Mouse (Mus musculus): ENCODE measurements around the gene Tnfrsf19. TPM values are rescaled to one million over a fixed set of nuclear protein-coding genes. Genes with fewer than 3 reads are reported as not detected.
A peak's percentile ranks its signal among the peaks of the same experiment; 100 is the strongest.

Gene Tnfrsf19
- total RNA-seq (2017): 0.49 TPM in 1 of 2 replicates, not detected in the other

DNA sequence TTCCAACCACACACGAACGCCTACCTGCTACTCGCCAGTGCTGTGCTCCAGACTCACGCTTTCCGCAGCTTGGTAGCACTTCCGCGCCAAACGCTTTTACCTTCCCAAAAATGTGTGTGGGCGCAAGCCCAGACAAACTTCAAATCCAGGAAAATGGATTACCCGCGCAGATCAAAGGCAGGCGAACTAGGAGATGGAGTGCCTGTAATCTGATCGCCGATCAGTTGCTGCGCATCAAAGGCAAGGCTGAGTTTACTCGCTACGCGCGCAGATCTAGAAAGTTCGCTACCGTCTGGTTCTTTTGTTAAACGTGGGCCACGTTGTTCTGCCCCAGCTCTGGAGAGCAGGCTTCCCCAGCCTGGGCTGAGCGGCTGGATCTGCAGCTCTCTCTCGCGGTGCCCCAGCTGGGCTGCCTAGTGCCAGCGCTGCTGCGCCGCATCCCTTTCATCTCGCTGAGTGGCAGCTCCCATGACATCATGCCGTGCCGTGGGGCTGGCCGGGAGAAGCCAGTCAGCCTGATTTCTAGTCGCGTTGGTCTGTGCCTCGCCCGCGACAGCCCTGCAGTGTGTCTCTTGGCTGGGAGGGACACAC lies at the start of gene Tnfrsf19:
Gene Tnfrsf19 (minus strand): TSS at position 400 of the 591 bp plus-strand sequence.
- ATAC-seq (replicated peaks; ENCODE audit: low read depth, poor library complexity, severe bottlenecking): peak; percentile 91

DNA sequence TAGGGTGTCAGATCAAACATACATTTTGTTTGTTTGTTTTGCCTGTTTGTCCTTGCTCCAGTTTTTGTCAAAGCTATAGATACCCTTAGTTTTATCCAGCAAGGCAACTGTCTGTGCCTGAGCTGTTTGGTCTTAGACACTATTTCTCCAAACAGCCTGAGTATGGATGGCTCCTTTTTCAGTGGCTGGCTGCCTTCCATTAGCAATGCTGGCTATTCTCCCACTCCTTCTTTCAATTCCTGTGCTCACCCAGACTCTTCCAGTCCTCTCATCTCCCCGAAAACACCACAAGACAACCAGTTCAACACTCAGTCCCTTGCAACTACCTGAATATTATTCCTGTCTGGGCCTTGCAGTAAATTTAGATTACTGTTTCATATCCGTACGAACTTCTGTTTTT lies 45.8 kb upstream of the Tnfrsf19 start:
- no peak for ATAC-seq (replicated peaks; ENCODE audit: low read depth, poor library complexity, severe bottlenecking)

DNA sequence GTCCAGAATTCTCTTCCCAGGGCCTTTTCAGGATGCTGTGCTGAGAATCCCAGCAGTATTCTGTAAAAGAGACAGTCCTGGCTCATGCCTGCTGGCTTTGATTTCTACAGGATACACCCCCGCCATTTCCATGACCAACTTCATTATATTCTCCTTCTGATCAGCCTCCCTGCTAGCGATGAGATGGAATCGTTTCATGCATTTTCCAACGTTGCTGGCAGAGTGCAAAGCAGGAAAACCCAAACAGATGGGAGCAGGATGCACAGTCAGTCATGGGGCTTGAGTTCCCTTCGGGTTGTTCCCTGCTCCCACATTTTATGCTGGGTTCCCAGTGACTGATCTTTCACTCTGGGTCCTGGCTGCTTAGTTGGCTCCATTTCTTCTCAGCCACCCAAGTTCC lies 44.7 kb upstream of the Tnfrsf19 start:
- no peak for ATAC-seq (replicated peaks; ENCODE audit: low read depth, poor library complexity, severe bottlenecking)

DNA sequence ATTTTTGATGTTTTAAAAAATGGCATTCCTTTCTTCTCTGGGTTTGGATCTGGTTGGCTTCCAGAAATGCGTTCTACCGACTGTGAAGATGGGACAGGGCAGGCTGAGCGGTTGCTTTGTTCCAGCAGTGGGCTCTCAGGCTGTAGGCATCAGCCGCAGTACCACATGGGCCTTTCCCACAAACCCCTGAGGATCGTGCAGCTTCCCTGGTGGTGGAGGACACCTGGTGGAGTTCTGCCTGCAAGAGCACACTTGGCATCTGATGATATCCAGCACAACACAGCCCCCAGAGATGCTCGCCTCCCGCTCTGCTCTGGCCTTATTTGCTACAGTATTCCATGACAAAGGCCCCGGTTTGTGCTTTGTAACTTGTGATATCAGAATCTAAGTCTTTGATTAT lies 41.9 kb upstream of the Tnfrsf19 start:
- no peak for ATAC-seq (replicated peaks; ENCODE audit: low read depth, poor library complexity, severe bottlenecking)

DNA sequence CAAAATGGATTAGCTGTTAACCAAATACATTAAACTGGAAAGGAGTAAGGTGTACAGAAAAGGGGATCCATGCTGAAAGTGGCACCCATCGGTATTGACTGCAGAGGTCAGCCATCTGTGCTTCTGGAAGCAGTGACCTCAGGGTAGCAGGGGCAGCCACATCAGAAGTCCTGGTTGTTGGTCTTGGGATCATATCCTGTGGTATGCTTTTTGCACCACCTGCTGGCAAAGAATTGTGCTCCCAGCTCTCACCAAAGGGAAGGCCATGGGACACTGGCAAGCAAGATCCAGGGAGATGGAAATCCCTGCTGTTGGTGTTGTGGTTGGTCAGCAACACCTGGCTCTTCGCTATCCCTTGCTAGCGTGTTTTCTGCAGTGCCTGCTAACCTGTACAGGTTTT lies 39.0 kb upstream of the Tnfrsf19 start:
- no peak for ATAC-seq (replicated peaks; ENCODE audit: low read depth, poor library complexity, severe bottlenecking)

DNA sequence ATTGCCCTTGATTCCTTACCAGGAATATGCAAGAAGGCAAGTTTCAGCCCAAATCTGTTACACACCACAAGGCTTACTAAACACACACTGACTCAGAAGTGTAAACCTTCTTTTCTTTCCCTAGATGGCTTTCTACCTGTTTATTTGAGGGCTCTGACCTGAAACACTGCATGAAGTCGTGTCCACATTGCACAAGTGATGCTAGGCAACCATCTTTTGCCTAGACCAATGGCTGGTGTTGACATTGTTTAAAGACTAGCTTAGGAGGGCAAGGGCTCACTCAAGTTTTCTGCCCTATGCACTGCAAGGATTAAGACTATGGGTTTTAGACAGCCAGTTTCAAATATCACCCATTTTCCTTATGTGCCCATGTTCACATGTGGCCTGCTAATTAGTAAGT lies 23.3 kb upstream of the Tnfrsf19 start:
- no peak for ATAC-seq (replicated peaks; ENCODE audit: low read depth, poor library complexity, severe bottlenecking)

DNA sequence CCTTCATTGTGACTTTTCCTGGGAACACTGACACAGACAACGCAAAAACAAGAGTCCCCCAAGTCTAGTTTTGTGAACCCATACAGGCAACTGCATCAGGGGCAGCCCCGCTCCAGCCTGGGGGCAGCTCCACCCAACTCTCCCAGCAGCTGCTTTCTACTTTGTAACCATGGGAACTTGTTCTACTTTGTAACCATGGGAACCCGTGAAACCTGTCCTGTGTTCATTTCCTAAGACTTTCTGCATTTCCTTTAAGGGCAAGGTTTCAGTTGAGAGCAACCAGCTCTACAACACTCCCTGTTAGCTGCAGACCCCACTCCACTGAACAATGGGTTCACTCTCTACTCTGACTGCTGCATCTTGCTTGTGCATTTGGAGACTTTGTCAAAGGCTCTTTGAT lies 15.4 kb upstream of the Tnfrsf19 start:
- ATAC-seq (replicated peaks; ENCODE audit: low read depth, poor library complexity, severe bottlenecking): no peak

DNA sequence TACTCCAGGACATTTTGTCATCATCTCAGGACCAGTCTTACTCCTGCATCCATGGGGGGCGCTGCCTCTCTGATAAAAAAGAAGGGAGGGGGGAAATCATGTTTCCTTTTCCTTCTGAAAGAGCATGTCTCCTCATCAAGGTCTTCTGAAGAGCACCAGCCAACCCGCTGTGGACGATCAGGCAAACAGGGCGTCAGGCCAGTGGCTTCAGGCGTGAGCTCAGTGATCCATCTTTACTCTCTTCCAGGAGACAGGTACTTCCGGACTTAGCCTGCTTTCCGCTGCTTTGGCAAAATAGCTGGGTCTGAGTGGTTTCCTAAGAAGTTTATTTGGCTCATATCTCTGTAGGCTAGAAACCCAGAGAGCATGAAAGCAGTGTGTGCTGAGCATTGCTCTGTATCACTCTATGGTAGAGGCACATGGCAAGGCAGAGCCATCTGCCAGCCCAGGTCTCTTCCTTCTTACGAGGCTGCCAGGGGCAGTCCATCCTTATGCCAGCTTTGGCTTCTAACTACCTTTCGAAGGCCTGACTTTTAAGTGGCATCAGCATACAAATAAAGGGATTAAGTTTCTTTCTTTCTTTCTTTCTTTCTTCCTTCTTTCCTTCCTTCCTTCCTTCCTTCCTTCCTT lies 13.1 kb upstream of the Tnfrsf19 start:
- ATAC-seq (replicated peaks; ENCODE audit: low read depth, poor library complexity, severe bottlenecking): no peak

DNA sequence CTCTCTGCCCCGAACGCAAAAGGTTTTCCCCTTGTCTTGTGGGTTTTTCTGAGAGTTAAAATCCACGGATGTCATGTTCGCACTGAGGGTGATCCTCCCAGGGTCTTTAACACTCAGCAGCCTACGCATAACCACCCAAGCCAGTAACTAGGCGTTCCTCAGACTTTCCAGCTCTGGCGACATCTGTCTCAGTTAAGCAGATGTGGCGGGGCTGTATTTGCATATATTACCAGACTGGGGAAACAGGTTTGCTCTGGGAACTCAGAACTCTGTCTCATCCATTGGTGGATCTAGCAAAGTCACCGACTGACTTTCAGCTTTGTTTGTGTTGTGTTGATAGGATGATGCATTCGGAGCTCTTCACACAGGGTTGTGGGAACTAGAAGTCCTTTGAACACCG lies 10.7 kb upstream of the Tnfrsf19 start:
- no peak for ATAC-seq (replicated peaks; ENCODE audit: low read depth, poor library complexity, severe bottlenecking)

DNA sequence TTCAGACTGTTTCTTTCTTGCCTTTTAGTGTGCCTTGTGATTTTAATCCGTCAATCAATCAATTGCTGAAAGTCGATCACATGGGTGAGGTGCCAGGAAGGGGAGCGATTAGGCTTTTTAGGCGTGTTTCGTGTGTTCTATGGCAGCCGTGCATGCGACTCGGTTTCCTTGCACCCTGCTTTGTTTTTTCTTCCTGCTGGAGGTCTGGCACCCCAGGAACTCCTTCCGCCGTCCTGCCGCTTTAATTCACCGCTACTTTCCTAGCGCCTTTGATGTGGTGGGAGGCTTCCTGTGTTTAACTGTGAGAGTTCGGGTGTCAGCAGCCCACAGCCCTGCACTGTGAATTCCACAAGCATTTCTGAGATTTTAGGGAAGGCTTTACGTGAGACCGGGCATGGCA lies 10.2 kb upstream of the Tnfrsf19 start:
- no peak for ATAC-seq (replicated peaks; ENCODE audit: low read depth, poor library complexity, severe bottlenecking)

DNA sequence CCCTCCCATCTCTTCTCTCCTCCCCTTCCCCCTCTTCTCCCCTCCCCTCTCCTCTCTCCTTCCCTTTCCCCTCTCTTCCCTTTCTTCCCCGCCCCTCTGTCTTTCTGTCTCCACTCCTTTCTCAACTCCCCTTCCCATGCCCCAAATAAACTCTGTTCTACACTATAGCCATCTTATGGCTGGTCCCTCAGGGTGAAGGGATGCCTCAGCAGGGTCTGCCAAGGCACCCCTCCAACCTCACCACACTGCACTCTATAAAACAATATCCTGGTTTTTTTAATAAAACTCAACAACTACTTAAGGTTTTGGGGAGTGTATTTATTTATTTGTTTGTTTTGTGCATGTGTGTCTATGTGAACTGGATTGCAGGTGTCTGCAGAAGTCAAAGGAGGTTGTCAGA lies 9.6 kb upstream of the Tnfrsf19 start:
- ATAC-seq (replicated peaks; ENCODE audit: low read depth, poor library complexity, severe bottlenecking): no peak

DNA sequence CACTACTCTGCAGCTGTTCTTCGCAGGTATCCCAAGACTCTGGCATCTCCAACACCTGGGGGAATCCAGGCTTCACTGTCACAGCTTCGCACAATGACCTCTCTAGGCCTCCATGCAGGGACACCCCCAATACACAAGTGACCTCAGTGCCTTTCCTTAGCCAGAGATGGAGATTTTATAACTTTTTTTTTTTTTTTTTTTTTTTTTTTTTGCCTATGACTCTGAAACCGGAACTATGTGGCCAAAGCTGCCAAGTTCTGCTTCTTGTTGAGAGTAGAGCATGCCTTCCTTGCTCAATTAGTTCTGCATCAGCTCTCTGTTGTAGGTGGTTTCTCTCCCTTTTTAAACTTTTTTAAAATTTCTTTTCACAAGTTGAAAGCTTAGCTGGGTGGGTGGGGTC lies 5.9 kb upstream of the Tnfrsf19 start:
- ATAC-seq (replicated peaks; ENCODE audit: low read depth, poor library complexity, severe bottlenecking): 0 out of 2 replicates have a peak, but pooled peaks have one; percentile 56

DNA sequence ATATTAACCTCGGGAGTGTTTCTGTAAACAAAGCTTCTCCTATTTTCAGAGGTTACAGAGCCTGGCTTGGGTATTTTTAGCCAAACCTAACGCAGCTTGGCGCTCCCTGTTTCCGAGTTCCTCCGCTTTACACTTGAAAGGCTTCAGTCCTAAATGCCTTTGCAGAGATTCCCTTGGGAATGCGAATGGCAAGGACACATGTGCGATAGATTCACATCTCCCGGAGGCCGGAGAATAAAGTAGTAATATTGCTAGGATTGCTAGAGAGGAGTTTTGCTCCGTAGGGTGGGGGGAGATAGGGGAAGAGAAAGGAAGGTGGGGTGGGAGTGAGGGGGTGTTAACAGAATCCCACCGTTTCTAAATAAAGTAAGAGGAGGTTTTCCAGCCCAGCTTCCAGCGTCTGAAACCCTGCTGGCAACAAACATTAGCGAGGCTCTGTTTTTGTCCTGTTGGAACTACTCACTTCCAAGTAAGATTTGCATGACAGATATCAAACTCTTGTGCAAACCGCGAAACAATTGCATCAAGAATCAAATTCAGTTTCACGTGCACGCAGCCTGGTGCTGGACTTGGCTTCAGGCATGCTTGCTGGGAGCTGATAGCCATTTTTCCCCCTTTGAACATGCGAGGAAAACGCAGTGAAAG lies 722 bp downstream of the Tnfrsf19 start:
- ATAC-seq (replicated peaks; ENCODE audit: low read depth, poor library complexity, severe bottlenecking): no peak

DNA sequence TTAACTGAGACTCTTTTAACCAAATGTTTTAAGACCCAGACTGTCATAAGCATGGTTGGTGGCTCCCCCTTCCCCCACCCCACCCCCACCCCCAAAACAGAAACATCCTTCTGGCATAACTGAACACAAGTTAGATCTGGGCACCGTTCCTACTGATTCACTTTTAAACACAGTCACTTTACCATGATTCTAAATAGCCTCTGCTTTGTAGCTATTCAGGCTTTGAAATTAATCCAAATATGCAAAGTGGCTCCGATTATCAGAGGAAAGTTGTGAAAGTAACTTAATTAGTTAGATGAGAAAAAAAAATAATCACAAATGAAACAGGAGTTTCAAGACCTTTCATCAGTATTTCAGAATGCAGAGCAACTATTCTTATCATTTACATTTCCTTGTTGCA lies 2.0 kb downstream of the Tnfrsf19 start:
- no peak for ATAC-seq (replicated peaks; ENCODE audit: low read depth, poor library complexity, severe bottlenecking)

DNA sequence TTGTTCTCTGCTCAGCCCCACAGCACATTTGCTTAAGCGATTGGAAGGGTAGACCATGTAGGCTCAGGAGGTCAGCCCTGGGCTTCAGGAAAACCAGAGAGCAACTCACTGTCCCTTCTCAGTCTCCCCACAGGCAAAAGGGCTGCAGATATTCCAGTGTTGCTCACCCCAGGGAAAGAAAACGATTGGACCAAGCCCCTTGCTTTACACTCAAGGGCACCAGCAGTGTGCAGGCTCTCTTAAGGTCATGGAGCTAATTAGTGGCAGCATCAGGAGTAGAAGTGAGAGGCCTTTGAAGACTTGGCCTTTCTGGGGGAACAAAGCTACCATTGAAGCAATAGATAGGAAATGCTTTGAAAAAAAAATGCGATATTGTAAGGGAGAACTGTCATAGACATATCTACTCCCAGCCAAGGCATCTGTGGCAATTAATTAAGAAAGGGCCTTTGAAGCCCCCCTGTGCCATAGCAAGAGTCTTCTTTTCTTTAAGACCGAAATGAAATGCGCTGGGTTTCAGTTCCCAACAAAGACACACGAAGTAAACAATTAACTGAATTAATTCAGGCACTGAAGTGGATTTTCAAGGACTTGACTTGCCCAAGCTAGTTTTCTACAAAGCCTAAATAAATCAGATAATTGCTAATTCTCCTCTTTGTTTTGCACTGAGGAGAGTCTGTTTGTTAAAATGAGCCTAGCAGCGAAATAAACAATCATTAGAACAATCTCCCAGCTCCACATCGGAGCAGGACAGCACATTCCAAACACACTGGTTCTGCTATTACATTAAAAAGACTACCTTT lies 2.6 kb downstream of the Tnfrsf19 start:
- no peak for ATAC-seq (replicated peaks; ENCODE audit: low read depth, poor library complexity, severe bottlenecking)

DNA sequence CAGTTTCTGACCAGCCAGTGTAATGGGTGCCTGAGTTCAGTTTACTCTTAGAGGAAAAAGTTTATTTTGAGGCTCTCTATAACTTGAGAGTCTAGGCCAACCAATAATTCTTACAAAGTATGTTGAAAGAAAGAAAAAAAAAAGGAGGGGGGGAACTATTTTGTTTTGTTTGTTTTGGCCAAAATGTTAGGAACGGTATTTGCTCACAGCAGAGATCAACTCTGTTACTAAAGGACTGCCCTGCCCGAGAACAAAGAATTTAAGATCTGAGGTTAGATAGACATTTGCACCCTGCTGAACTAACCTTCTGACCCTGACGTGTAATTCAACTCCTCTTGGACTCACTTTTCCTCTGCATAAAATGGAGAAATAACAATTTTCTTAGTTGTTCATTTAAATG lies 4.0 kb downstream of the Tnfrsf19 start:
- ATAC-seq (replicated peaks; ENCODE audit: low read depth, poor library complexity, severe bottlenecking): no peak

DNA sequence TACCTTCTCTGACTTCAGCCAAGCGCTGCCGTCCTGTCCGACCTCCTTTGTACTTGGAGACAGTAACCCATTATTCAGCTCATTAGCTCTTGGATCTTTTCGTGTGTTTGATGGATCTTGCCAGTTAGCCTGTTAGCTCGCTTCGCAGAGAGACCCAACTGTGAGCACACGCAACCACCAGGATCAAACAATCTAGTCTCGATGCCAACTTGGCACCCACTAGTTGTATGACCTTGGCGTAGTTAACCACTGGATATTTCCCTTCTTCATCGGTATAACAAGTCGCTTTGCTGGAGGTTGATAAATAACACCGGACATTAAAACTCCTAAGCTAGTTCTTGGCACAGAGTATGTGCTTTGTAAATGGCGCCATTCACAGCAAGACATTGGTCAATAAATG lies 6.1 kb downstream of the Tnfrsf19 start:
- no peak for ATAC-seq (replicated peaks; ENCODE audit: low read depth, poor library complexity, severe bottlenecking)

DNA sequence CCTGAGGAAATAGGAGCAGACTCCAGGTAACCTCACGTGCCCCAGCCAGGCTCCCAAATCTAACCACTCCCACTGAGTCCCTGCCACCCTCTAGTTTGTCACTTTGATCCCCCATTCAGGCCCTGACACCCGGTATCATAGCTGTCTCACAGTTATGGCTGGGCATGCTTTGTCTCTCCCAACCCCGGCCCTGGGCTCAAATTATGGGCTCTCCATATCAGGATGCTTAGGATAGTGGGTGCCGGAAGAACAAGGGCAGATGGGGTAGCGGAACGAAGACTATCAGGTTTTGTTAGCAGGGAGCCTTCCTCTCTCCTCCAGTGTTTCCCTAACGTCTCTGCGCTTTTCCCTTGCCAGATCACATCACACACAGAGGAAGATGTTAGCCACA lies 8.2 kb downstream of the Tnfrsf19 start:
- ATAC-seq (replicated peaks; ENCODE audit: low read depth, poor library complexity, severe bottlenecking): no peak

DNA sequence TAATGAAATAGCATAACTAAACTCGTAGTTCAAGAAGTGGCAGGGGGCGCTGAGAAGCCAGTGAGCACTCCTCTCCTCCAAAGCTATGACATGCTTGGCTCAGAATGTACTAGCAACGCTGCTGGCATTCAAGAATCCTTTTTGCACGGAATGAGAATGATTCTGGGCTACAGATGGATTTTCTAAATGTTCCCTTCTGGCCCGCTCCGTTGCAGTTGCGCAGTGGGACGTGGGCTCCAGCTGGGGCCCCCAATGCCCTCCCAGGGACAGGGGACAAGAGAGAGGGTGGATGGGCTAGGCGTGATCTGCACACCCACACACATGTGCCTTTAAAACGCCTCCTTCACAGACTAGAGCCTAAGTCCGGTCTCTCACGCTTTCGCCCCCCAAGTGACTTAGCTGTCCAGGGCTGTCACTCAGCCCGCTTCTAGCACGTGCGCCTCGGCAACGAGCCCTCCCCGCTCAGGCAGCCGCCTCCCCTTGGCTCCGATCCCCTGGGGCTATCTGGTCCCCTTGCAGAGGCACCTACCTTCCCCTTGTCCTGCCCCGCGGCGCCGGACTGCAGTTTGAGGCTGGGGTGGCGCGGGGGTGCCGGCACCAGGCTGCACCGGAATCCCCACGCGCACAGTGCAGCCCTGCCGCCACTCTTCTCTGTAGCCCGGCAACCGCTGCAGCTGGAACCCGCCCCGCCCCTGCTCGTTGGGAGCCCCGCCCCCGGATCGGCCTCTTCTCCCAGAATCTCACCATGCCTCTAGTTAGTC lies 8.8 kb downstream of the Tnfrsf19 start:
- 0 out of 2 replicates have a peak, but pooled peaks have one; percentile 52 for ATAC-seq (replicated peaks; ENCODE audit: low read depth, poor library complexity, severe bottlenecking)

DNA sequence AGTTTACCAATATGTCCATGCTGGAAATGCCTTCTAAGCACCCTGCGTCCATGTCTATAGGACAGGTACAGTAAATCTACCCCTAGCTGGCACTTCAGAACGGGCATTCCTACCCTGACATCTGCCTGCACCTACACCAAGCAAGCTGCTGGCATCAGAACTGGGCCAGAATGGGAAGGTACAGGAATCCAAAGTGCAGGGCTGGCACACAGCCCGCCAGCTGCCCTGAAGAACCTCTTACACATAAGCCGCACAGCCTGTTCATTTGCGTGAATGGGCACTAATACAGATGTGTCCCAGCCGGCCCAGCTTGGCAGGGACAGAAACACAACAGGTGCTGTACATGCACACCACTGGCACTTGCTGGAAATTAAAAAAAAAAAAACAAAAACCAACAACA lies 15.9 kb downstream of the Tnfrsf19 start:
- no peak for ATAC-seq (replicated peaks; ENCODE audit: low read depth, poor library complexity, severe bottlenecking)
